Mouse (Mus musculus) spleen, postnatal 10 days (tissue): ENCODE data around the gene S1pr1.
A peak's percentile ranks its signal among the peaks of the same experiment; 100 is the strongest.

Source experiments
- DNase-seq, 2 experiments: peaks; one replicate each; pipeline ENCODE4 v3.0.0; 2021 to 2022; ENCODE audit warnings: low spot score in 2 of 2

S1pr1 gene

GRCm38 (mm10) chr3:115714671-115715651, at the start of gene S1pr1:
Gene S1pr1 (minus strand): TSS chr3:115715072.
- peak; percentile 65 to 81 for DNase-seq

- DNase-seq, result no peak
Observed at GRCm38 (mm10) chr3:115763292-115763691, 48.4 kb upstream of the S1pr1 start.

- DNase-seq, result no peak
Observed at GRCm38 (mm10) chr3:115762841-115763240, 48.0 kb upstream of the S1pr1 start.

- DNase-seq, result no peak
Observed at GRCm38 (mm10) chr3:115759659-115760058, 44.8 kb upstream of the S1pr1 start.

DNA sequence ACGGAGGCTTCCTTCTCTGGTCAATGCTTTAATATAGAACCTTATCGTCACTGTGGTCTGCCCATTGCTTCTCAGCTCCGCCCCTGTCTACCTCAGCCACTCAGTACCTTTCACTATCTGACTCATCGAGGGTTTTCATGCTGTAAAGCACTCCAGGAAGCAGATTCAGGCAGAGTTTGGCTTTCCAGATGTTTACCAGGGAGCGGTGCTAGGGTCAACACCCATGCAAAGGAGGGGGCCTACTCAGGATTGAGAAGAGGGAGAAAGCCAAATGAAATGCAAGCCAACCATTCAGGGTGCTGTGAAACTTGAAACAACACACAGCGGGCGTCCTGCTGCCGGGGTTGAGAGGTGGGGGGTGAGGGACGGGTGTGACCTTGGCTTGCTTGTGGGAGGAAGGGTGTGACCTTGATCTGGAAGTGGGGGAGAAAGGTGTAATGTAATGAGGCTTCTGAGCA, 43.6 kb upstream of the S1pr1 start:
- peak; percentile 7 to 19 for DNase-seq

DNA sequence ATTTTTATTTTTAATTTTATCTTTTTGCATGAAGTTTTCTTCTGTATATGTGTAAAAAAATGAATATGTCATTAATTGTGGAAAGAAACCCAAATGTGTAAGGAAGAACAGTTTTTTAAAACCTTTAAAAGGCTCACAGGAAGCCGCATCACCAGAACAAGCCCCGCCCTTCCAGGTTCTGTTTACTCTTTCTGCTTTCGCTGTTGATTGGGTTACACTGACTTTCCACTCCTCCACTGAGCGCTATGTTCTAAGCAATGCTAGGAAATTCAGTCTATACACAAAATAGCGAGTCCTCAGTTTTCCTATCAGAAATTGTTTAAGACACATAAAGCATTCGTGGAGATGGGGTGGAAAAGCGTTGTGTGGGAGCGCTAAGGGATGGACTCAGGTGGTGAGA, 39.6 kb upstream of the S1pr1 start:
- DNase-seq, result no peak

GRCm38 (mm10) chr3:115750369-115750768, 35.5 kb upstream of the S1pr1 start:
- no peak for DNase-seq

- DNase-seq, result no peak
Observed at GRCm38 (mm10) chr3:115748289-115748989, 33.6 kb upstream of the S1pr1 start.

- no peak for DNase-seq
Observed at GRCm38 (mm10) chr3:115746511-115746910, 31.6 kb upstream of the S1pr1 start.

GRCm38 (mm10) chr3:115745088-115745487, 30.2 kb upstream of the S1pr1 start:
- DNase-seq, result no peak

- DNase-seq, result no peak
Observed at GRCm38 (mm10) chr3:115738524-115738923, 23.7 kb upstream of the S1pr1 start.

DNA sequence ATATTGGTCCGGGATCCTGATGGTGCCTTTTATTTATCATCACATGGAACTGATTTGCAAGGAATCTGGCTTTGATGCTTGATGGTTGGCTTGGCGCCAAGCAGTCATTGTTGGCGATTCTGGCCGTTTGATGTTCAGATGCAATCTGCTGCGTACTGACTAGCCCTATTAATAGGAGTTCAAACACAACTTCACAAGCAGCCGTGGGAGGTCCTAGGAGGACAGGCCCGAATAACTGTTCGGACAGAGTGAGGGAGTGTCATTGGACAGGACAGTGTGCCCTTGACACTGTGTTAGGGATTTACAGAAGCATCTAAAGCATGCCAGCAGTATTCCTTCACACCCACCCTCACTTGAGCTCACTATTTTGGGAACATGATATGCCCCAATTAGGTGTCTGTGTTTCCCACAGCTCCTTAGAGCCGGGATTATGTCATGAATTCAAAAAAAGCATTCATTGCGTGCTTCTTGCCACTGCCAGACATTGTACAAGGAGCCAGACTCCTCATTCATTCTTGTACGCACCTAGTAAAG, 23.0 kb upstream of the S1pr1 start:
- no peak for DNase-seq

GRCm38 (mm10) chr3:115735540-115735939, 20.7 kb upstream of the S1pr1 start:
- no peak for DNase-seq

GRCm38 (mm10) chr3:115734841-115735240, 20.0 kb upstream of the S1pr1 start:
- no peak for DNase-seq

- no peak for DNase-seq
Observed at GRCm38 (mm10) chr3:115730336-115730735, 15.5 kb upstream of the S1pr1 start.

DNA sequence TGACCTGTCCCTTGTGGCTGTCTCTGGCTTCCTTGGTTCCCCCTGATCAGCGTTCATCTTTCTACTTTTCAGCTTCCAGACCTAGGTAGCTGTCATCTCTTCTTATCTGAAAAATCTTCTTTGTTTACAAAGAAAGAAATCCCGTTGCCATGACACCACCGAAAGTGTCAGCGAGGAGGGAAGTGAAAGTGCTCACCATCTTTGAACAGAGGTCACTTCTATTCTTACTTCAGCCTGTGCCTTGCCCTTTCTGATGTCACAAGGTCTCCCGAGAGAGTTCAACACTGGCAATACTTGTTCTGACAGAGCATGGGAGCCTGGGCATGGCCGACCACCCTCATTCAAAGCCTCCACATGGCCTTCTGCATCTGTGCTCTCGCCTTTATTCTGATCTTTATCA, 14.3 kb upstream of the S1pr1 start:
- DNase-seq, result peak in 1 of 2 experiments; percentile 66

GRCm38 (mm10) chr3:115728211-115728610, 13.3 kb upstream of the S1pr1 start:
- DNase-seq, result no peak

- DNase-seq, result no peak
Observed at GRCm38 (mm10) chr3:115718886-115719285, 4.0 kb upstream of the S1pr1 start.

DNA sequence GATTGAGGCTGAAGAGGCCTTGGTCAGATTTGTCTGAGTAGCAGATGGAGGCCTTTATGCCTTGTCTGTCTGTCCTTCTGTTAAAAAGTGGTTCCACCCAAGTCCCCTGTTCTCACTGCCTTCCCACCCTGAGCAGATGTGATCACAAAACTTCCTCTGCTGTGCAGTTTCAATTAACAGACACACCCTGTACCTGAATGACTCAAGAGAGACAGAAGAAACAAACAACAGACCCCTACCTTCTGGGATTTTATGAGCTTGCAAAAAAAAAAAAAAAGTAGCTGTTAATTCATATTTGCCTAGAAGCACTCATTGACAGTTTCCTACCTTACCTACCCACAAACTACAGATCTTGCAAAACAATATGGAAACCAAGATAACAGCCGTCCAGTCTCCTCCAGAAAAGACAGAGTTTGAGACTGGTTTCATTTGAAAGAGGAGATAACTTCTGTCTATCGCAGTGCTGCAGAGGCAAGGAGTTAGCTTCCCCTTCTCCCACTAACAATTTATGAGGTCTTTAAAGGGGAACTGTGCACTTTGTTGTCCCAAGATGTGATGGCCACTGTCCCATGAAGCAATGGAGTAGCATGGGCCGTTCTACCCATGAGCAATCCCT, 1.1 kb upstream of the S1pr1 start:
- DNase-seq, result no peak

- DNase-seq, result no peak
Observed at GRCm38 (mm10) chr3:115714049-115714435, 830 bp downstream of the S1pr1 start.

GRCm38 (mm10) chr3:115713417-115714048, 1.3 kb downstream of the S1pr1 start:
- peak in 1 of 2 experiments; percentile 15 for DNase-seq
